Mouse (Mus musculus): ENCODE data around the gene 4930452B06Rik.

The 4930452B06Rik gene

DNA sequence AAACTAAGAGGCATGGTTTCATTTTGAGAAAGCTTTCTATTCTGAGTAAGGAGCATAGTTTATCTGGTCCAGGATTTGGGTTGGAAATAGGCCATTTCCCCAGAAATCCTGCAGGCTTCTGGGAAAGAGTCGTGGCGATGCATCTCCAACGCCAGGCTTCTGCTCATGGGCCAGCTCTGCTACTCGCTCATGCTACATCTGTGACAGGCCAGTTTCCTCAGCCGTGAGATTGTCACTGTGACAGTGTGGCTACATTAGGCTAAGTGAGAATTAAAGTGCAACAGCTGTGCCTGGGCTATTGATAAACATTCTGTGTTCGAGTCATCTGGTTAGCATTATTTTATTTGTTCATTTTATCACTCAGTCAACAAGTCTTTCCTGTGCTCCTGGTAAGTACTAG lies 140.8 kb downstream of the 4930452B06Rik start:
- DNase-seq (ENCODE audit: low spot score): no peak

GRCm38 (mm10) chr14:8517681-8518080 lies 148.4 kb downstream of the 4930452B06Rik start:
- no peak for DNase-seq (ENCODE audit: low spot score)

DNA sequence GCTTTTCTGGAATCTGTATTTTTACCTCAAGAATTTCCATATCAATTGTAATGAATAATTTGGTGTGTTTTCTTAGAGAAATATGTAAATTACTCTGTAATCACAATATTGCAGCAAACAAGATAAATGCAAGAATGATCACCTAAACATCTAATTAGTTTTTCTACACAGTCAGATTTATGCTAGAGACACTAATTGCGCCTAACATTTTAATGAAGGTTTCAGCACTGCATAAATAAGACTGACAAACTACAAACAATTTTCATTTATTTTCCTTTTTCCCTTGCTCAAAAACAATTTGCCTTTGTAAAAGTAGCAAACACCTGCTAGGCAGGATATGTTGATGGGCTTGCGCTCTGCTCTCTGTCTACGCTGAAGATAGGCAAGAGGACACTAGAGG lies 152.0 kb downstream of the 4930452B06Rik start:
- no peak for DNase-seq (ENCODE audit: low spot score)

- DNase-seq (ENCODE audit: low spot score): no peak
These were observed 154.8 kb downstream of the 4930452B06Rik start for GRCm38 (mm10) chr14:8511276-8511675.

DNA sequence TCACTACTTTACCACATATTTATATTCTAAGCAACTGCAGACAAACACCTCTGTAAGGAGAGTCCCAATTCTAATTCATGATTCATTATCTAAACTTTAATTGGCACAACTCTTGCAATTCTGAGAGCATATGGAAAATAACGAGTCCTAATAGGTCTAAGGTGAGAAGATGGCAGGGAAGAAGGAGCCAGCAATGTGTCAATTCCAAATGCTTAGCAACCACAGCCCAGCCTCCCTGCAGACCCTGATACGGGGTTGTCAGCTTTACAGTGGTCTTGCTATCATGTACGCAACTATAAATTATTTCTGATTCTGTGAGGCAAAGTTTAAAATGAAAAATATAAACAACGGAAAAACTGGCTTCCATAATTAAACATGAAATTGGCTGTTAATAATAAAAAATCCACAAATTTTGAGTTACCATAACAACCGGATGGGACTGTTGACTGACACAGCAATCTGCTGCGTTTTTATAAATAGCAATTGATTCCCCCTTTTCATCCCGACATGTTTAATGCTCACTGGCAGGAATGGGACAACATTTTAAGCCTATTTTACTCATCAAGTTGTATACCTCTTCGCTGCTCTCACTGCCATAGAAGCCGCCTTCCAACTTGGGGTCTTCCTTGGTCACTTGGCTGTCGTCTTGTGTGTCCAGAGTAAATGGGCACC lies 155.6 kb downstream of the 4930452B06Rik start:
- no peak for DNase-seq (ENCODE audit: low spot score)

GRCm38 (mm10) chr14:8508669-8509068 lies 157.4 kb downstream of the 4930452B06Rik start:
- no peak for DNase-seq (ENCODE audit: low spot score)

DNA sequence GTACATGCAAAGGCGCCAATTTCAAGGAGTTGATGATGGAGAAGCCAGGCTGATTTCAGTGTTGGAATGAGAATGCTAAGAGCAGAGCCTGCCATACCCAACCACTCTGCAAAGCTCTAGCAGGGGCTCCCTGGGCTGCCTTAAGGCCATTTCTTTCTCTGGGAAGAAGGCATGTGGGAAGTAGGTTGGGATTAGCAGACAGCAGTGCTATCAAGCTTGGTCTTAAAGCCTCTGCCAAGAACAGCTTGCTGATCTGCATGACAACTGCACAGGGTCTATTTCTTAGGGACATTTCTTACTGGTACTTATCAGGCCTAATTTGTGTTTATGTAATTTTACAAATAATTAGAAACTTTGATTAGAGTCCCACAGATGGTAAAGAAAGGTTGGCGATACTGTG lies 161.8 kb downstream of the 4930452B06Rik start:
- DNase-seq (ENCODE audit: low spot score): no peak

DNA sequence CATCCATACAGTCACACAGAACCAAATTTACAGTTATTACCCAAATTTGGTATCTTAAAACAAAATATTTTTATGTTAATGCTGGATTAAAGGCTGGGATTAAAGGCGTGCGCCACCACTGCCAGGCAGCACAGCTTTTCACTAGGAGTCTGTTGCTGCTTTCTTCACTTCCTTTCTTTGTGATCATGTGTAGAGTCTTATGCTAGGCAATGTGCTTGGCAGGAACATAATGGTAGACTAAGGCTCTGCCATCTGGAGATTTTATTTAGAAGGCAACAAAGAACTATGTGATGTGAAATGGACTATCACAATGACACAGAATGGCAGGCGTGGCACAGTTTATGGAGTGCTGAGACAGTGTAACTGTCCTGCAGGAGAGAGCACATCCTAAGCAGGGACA lies 162.7 kb downstream of the 4930452B06Rik start:
- DNase-seq (ENCODE audit: low spot score): no peak

- no peak for DNase-seq (ENCODE audit: low spot score)
These were observed 163.5 kb downstream of the 4930452B06Rik start for GRCm38 (mm10) chr14:8502496-8502895.

GRCm38 (mm10) chr14:8495691-8496090 lies 170.3 kb downstream of the 4930452B06Rik start:
- no peak for DNase-seq (ENCODE audit: low spot score)

DNA sequence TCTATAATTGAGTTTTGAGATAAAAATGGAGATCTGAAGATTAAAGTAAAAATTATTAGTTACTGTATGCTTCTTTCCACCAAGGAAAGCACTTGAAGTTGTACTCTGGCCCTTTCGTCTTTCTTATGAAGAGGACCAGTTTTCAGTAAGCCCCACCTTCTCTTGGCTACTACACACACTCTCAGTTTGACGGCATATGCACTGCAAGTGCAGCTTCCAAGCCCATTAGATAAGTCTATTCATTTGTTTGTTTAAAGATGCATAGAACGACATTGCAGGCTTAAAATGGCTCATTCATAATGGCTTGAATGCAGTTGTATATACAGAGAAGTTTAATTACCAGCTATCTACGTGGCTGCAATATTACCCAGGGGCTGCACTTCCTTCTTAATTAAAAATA lies 171.1 kb downstream of the 4930452B06Rik start:
- no peak for DNase-seq (ENCODE audit: low spot score)

- no peak for DNase-seq (ENCODE audit: low spot score)
These were observed 171.8 kb downstream of the 4930452B06Rik start for GRCm38 (mm10) chr14:8494260-8494659.

DNA sequence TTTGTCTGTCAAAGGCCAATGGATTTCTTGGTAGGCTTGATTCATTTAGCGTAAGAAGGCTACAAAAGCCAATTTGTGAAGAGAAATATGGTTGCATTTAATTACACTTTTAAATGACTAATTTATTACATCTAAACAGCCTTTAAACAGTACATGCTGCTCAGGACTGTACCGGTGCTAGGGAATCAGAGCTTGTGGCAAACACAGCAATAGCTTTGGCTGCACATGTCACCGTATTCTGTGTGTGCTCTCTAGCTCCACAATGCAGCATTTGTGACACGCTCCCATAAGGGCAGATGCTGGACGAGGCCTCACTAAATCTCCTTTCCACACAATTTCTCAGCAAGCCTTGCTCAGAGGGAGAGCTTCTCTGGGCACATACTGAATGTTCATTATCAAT lies 187.9 kb downstream of the 4930452B06Rik start:
- no peak for DNase-seq (ENCODE audit: low spot score)

DNA sequence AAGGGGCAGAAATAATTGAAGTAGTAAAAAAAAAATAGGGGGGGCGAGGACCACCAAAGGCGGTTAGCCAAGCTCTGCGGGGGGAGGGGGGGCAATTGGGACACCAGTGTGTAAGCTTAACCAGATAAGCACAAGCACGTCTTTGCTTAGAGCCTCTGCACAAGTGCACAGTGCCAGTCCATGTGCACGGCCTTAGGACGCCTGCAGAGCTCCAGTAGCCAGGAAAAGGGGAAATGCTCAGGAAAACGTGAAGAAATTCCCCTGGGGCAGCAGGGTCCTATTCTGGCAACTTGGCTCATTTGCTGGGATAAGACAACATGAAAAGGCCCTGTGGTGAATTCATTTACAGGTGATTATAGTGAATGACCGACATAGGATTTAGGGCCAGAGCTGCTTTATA lies 188.7 kb downstream of the 4930452B06Rik start:
- DNase-seq (ENCODE audit: low spot score): no peak

DNA sequence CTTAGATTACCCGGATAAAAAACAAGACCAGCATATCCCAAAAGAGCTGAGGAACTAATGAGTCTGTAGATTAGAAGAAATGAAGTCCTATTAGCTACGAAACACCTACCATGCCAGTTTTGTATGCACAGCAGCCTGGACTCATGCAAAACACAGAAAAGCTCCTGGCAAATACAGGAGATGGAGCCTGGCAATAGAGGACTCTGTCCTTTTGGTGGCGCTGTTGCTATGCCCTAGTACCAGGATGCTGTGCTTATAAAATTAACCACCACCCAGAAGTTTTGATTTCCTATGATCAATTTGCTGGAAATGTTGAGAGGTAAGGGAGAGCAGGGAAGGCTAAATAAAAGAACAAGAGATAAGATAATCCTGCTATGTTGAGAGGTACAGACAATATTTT lies 189.4 kb downstream of the 4930452B06Rik start:
- no peak for DNase-seq (ENCODE audit: low spot score)

GRCm38 (mm10) chr14:8475851-8476250 lies 190.2 kb downstream of the 4930452B06Rik start:
- DNase-seq (ENCODE audit: low spot score): no peak

DNA sequence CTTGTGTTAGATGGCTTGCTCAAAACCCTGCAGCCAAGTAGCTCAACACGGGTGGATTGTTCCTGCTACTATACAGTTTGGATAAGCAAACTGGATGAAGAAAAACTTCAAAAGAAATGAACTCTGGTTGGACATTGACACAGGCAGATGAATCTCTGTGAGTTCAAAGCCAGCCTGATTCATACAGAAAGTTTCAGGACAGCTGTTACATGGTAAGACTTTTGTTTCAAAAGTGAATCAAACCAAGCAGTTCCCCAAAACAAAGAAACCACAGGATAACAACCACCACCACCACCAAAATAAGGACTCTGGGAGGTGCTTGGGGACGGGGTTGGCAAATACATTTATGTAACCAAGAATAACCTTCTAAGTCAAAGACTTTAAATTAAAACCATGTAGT lies 193.2 kb downstream of the 4930452B06Rik start:
- no peak for DNase-seq (ENCODE audit: low spot score)

DNA sequence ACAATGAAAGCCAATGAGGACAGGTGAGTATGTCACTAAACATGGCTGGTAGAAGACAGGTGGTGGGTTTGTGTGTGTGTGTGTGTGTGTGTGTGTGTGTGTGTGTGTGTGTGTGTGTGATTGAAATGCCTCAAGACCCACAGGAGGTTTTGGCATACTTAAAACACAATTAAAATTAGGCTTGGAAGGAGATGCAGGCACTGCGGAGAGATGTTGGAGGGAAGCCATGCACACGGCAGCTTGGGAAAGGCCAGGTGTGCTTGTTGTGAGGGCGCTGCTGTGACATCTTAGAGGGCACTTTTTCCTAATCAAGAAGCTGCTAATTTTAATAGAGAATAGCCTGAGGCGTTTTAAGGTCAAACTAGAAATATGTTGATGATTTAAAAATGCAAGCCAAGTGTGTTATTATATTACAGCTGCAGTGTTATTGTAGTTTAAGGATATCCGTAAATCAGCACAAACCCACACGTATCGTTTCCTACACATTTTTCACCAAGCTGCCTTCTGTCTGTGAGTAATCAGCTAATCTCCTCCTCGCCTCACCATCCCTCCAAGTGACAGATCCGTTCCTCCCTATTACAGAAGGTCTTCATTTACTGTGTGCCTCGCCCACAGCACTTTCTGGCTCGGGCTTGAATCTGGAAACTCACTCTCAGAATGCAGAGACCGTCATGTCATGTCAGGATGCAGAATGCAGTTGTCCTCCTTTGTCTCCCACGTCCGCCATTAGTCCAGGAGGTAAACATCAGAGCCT lies 201.5 kb downstream of the 4930452B06Rik start:
- no peak for DNase-seq (ENCODE audit: low spot score)

- no peak for DNase-seq (ENCODE audit: low spot score)
These were observed 203.1 kb downstream of the 4930452B06Rik start for GRCm38 (mm10) chr14:8462973-8463372.

DNA sequence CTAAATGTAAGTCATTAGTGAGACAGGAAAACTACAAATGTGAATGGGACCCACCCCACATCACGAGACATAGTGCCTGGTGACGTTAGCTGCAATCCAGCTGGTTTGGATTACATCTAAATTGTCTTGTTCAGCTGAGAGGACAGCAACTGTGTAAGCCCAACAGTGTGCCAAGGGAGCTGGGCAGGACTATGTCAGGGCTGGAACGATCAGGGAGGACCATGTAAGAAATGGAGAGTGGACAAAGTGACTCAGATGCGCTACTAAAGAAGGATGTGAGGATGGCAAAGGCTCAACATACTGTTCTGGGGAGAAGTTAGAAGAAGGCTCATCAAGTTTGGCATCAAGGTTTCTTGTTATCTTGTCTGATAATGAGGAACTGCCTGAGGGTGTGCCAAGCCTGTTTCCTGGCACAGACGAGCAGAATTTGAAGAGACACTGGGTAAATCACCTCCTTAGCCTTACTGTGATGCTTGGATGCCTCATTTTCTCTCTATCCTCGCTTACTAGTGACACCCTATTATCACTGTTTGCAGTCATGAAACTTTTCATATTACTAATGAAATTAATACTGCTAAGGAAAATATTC lies 203.6 kb downstream of the 4930452B06Rik start:
- DNase-seq (ENCODE audit: low spot score): no peak

- peak; percentile 47 for DNase-seq (ENCODE audit: low spot score)
These were observed 205.6 kb downstream of the 4930452B06Rik start for GRCm38 (mm10) chr14:8460226-8461129.

DNA sequence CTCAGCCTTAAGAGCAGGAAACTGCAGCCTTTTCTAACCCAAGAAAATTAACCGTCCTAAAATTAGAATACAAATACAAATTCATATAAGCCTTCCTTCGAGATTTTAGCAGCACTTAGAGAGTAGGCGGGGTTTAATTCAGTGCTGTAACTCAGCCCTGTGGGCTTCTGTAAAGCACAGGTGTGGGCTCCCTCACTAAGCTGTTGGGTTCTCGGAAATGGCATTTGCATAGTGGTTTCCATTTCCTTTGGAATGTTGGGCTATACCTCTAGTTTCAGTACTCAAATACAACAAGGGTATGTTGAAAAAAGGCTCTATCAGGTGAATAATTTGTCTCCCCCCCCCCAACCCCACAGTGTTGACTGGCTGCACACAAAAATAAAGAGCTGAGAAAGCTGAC lies 206.3 kb downstream of the 4930452B06Rik start:
- no peak for DNase-seq (ENCODE audit: low spot score)
